Mouse (Mus musculus) CH12.LX (cell line): ENCODE measurements around the gene Tspan5. TPM values are rescaled to one million over a fixed set of nuclear protein-coding genes. Genes with fewer than 3 reads are reported as not detected.

Source experiments
- DNase-seq: peaks from one replicate; pipeline ENCODE4 v3.0.0-alpha.2; 2013; ENCODE audit errors: extremely low read depth
- H3K27ac ChIP-seq: 2 replicates; pipeline ENCODE4 v1.5.1; 2012; ENCODE audit warnings: low read depth, mild to moderate bottlenecking, control low read depth, moderate library complexity; ENCODE audit not compliant: insufficient read depth
- H3K27me3 ChIP-seq: replicated peaks from 2 replicates; pipeline ENCODE3; 2012; ENCODE audit warnings: inconsistent platforms
- H3K36me3 ChIP-seq, 2 experiments: replicated peaks in 1 of 2; 2 replicates each; pipeline versions ENCODE3 to v1.6.1; 2012; ENCODE audit warnings: inconsistent platforms in 1 of 2, low read length in 1 of 2, mild to moderate bottlenecking in 1 of 2, mixed read lengths in 1 of 2, moderate library complexity in 1 of 2; ENCODE audit not compliant: control insufficient read depth in 1 of 2, insufficient read depth in 1 of 2
- H3K4me1 ChIP-seq, 2 experiments: 2 replicates each; pipeline ENCODE4 v1.6.1; 2012; ENCODE audit warnings: inconsistent platforms in 1 of 2, moderate library complexity in 1 of 2; ENCODE audit not compliant: insufficient read depth in 2 of 2, control insufficient read depth in 1 of 2
- H3K4me2 ChIP-seq: 2 replicates; pipeline ENCODE4 v1.6.1; 2012; ENCODE audit warnings: low read depth, mild to moderate bottlenecking, control low read depth; ENCODE audit not compliant: poor library complexity, insufficient read depth, severe bottlenecking
- H3K4me3 ChIP-seq, 3 experiments: fragments of 150-350 bp in 1 of 3; sonication (generic) in 1 of 3; replicated peaks in 1 of 3; 2 replicates each; pipeline versions ENCODE3 to v1.5.1; 2011 to 2012; ENCODE audit warnings: low read depth in 2 of 3, low read length in 2 of 3, mild to moderate bottlenecking in 2 of 3, moderate library complexity in 2 of 3, control low read depth in 1 of 3, improper control_type of control experiment in 1 of 3, inconsistent platforms in 1 of 3, mixed read lengths in 1 of 3; ENCODE audit not compliant: poor library complexity in 1 of 3
- H3K79me2 ChIP-seq: replicated peaks from 2 replicates; pipeline ENCODE4 v1.6.1; 2012; ENCODE audit warnings: mild to moderate bottlenecking, moderate library complexity; ENCODE audit not compliant: control insufficient read depth, poor library complexity, insufficient read depth, severe bottlenecking; ENCODE audit errors: extremely low read depth
- H3K9ac ChIP-seq: 2 replicates; pipeline ENCODE4 v1.6.1; 2012; ENCODE audit warnings: low read depth, mild to moderate bottlenecking, control low read depth, moderate library complexity; ENCODE audit not compliant: insufficient read depth
- H3K9me3 ChIP-seq: replicated peaks from 2 replicates; pipeline ENCODE3; 2012; ENCODE audit warnings: low read length, inconsistent platforms, mixed read lengths
- BHLHE40 ChIP-seq: IDR thresholded peaks from 2 replicates; pipeline ENCODE4 v1.6.1; 2011; ENCODE audit warnings: mild to moderate bottlenecking, low read depth, low read length, improper control_type of control experiment
- CTCF ChIP-seq, 2 experiments: IDR thresholded peaks in 1 of 2; conservative IDR thresholded peaks in 1 of 2; 2 replicates each; pipeline ENCODE4 v1.5.1; 2011 to 2012; ENCODE audit warnings: low read depth in 2 of 2, low read length in 2 of 2, improper control_type of control experiment in 1 of 2, inconsistent platforms in 1 of 2, mild to moderate bottlenecking in 1 of 2, moderate library complexity in 1 of 2
- ELF1 ChIP-seq: IDR thresholded peaks from 2 replicates; pipeline ENCODE4 v1.6.1; 2014; ENCODE audit warnings: low read depth, mild to moderate bottlenecking, inconsistent platforms, low read length, improper control_type of control experiment
- ETS1 ChIP-seq: conservative IDR thresholded peaks from 2 replicates; pipeline ENCODE4 v1.6.1; 2012; ENCODE audit warnings: low read depth, mild to moderate bottlenecking, inconsistent platforms, low read length, improper control_type of control experiment, moderate library complexity
- GABPA ChIP-seq: IDR thresholded peaks from 2 replicates; pipeline ENCODE4 v1.6.1; 2012; ENCODE audit warnings: low read depth, low read length, improper control_type of control experiment, inconsistent platforms; ENCODE audit not compliant: insufficient replicate concordance
- HCFC1 ChIP-seq: IDR thresholded peaks from 2 replicates; pipeline ENCODE4 v1.6.1; 2012; ENCODE audit warnings: low read depth, mild to moderate bottlenecking, inconsistent platforms, low read length, improper control_type of control experiment
- KAT2A ChIP-seq: IDR thresholded peaks from 2 replicates; pipeline ENCODE4 v1.6.1; 2012; ENCODE audit warnings: low read length, improper control_type of control experiment, inconsistent platforms; ENCODE audit not compliant: insufficient replicate concordance
- MAFK ChIP-seq: IDR thresholded peaks from 2 replicates; pipeline ENCODE4 v1.6.1; 2011; ENCODE audit warnings: low read length, improper control_type of control experiment; ENCODE audit not compliant: insufficient replicate concordance
- MAX ChIP-seq: IDR thresholded peaks from 2 replicates; pipeline ENCODE4 v1.6.1; 2011; ENCODE audit warnings: low read length, improper control_type of control experiment
- MEF2A ChIP-seq: IDR thresholded peaks from 2 replicates; pipeline ENCODE4 v1.6.1; 2014; ENCODE audit warnings: low read depth, mild to moderate bottlenecking, inconsistent platforms, low read length, improper control_type of control experiment, borderline replicate concordance
- NELFE ChIP-seq: IDR thresholded peaks from 2 replicates; pipeline ENCODE4 v1.6.1; 2011; ENCODE audit warnings: low read depth, low read length, improper control_type of control experiment
- PAX5 ChIP-seq: IDR thresholded peaks from 2 replicates; pipeline ENCODE4 v1.6.1; 2012; ENCODE audit warnings: low read length, inconsistent platforms, mixed read lengths
- POLR2A ChIP-seq: IDR thresholded peaks from 2 replicates; pipeline ENCODE4 v1.6.1; 2011; ENCODE audit warnings: low read depth, mild to moderate bottlenecking, improper control_type of control experiment, low read length
- RAD21 ChIP-seq: IDR thresholded peaks from 2 replicates; pipeline ENCODE4 v1.6.1; 2011; ENCODE audit warnings: low read depth, mild to moderate bottlenecking, low read length, improper control_type of control experiment, moderate library complexity
- TBP ChIP-seq: conservative IDR thresholded peaks from 2 replicates; pipeline ENCODE4 v1.6.1; 2011; ENCODE audit warnings: low read depth, low read length, improper control_type of control experiment
- TCF12 ChIP-seq: IDR thresholded peaks from 2 replicates; pipeline ENCODE4 v1.6.1; 2014; ENCODE audit warnings: low read depth, mild to moderate bottlenecking, inconsistent platforms, low read length, improper control_type of control experiment
- ZKSCAN1 ChIP-seq: IDR thresholded peaks from 2 replicates; pipeline ENCODE4 v1.6.1; 2012; ENCODE audit warnings: low read depth, inconsistent platforms, low read length, improper control_type of control experiment, borderline replicate concordance
- ZMIZ1 ChIP-seq: IDR thresholded peaks from 2 replicates; pipeline ENCODE4 v1.6.1; 2012; ENCODE audit warnings: low read depth, mild to moderate bottlenecking, inconsistent platforms, low read length, improper control_type of control experiment
- dilution Hi-C: fragments of 300-500 bp; cut with MboI; formaldehyde crosslinking; loops from 2 replicates; pipeline ENCODE4 v1.14.3; 2020; ENCODE audit warnings: low sequenced_read_pairs; ENCODE audit not compliant: extremely low pct_unique_long_range_greater_than_20kb, extremely low pct_ligation_motif_present
- in situ Hi-C: fragments of 300-500 bp; cut with MboI; formaldehyde crosslinking; loops from 3 replicates; pipeline ENCODE4 v1.14.3; 2019; ENCODE audit warnings: low sequenced_read_pairs, low pct_ligation_motif_present, low pct_unique_long_range_greater_than_20kb, mixed read lengths
- polyA plus RNA-seq: library from polyadenylated mRNA; unstranded; fragments of >175 nt; gene quantifications from 2 replicates; pipeline ENCODE4 v1.2.1, GENCODE M21; 2012; ENCODE audit warnings: low read depth; ENCODE audit not compliant: insufficient read length
- total RNA-seq, 2 experiments: library from RNA; depleted of rRNA; stranded (reverse); fragments of 300-350 nt in 1 of 2; fragments of >200 nt in 1 of 2; gene quantifications; 2 replicates each; pipeline ENCODE4 v1.2.3; 2012 to 2014

Tspan5 gene
- total and polyA plus RNA-seq, 3 experiments: 17.2 to 43.1 (median 25.9) TPM

DNA sequence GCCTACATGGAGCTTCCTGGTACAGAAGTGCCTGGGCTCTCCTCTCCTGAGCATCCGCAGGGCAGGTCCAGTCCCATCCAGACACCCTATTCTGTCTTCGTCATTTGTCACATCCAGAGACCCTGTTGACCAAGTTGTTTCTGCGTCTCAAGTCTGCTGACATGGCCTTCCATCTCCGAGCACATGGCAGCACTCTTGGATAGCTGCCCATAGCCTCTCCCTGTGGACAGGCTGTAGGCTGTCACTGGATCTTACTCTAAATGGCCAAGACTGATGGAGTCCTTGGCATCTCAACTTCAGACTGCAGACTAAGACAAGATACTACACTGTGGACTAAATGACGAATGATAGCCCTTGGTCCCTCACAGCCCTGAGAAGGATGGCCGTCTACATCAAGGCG is 133.3 kb downstream of the Tspan5 start:
- in situ Hi-C loops: no loop called here
- H3K9ac ChIP-seq: no peak overlapping the region
- peaks cover 10 to 37% of the 10 kb centered on the region in 2 experiments for H3K4me1 ChIP-seq
- H3K36me3 ChIP-seq: peaks cover 0 to 70% of the 10 kb centered on the region in 2 experiments
- no peak overlapping the region for H3K27ac ChIP-seq
- no peaks in the 10 kb centered on the region for H3K79me2 ChIP-seq
- no peaks in the 10 kb centered on the region for H3K27me3 ChIP-seq
- TF ChIP-seq CTCF (conservative IDR thresholded peaks at IDR 0.05 in 1 of 2, IDR thresholded peaks at IDR 0.05 in 1 of 2; ENCODE audit: low read depth in 2 of 2, low read length in 2 of 2) (no peak), KAT2A (no peak), POLR2A (no peak), HCFC1 (no peak), BHLHE40 (no peak)
- TF ChIP-seq, all 38 proteins: peak for 0
- dilution Hi-C loops: no loop called here
- no peak overlapping the region for H3K4me2 ChIP-seq
- H3K4me3 ChIP-seq: no peak overlapping the region
- H3K9me3 ChIP-seq: peaks cover 2% of the 10 kb centered on the region
- no peak for DNase-seq

DNA sequence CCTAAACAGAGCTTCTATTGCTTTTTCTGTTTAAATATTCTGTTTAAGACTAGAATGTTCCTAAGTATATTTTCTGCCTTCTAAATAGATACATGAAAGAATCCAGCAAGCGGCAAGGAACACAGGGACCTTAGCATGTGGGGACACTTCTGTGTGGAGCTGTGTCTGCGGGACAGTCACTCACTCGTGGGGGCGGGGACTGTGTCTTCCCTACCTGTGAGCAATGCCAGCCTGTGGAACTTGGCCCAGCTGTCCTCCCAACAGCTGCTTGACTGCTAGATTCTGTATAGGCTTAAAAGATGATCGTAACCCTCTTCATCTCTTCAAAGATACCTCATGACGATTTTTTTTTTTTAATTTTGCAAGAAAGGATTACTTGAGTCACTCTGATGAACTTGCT is 133.9 kb downstream of the Tspan5 start:
- no peak overlapping the region for H3K27ac ChIP-seq
- TF ChIP-seq PAX5 (no peak), MEF2A (no peak), KAT2A (no peak), ETS1 (no peak), GABPA (no peak), ZKSCAN1 (no peak), MAX (no peak), NELFE (no peak), TCF12 (no peak), MAFK (no peak), ELF1 (no peak), TBP (no peak), RAD21 (no peak), ZMIZ1 (no peak), CTCF (conservative IDR thresholded peaks at IDR 0.05 in 1 of 2, IDR thresholded peaks at IDR 0.05 in 1 of 2; ENCODE audit: low read depth in 2 of 2, low read length in 2 of 2) (no peak)
- TF ChIP-seq, all 38 proteins: peak for 0
- no peak overlapping the region for H3K4me2 ChIP-seq
- peaks cover 0 to 67% of the 10 kb centered on the region in 2 experiments for H3K36me3 ChIP-seq
- peaks cover 2% of the 10 kb centered on the region for H3K9me3 ChIP-seq
- H3K79me2 ChIP-seq: no peaks in the 10 kb centered on the region
- H3K4me1 ChIP-seq: peaks cover 10 to 37% of the 10 kb centered on the region in 2 experiments
- no peaks in the 10 kb centered on the region for H3K27me3 ChIP-seq
- no peak overlapping the region for H3K4me3 ChIP-seq
- DNase-seq: no peak
- no peak overlapping the region for H3K9ac ChIP-seq
- in situ Hi-C loops (no loop called here), dilution Hi-C loops (no loop called here)
